In the genomic region with DNA sequence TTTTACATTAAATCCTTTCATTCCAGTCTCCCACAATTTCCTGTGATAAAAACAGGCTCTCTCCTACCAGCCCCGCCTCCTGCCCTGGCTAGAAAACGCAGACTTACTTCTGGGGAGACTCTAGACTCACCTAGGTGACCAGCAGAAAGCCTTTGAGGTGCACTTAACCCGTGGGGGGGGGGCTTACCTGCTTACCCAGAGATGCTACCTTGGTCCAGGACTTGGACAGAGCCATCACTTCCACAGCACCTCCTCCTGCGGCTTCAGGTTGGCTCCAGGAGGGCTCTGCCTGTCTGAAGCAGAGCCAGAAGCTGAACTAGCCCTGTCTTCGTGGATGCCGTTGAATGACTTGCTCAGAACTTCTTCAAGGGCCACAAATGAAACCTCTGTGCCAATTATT, we compare ENCODE assay signal across 20 mouse cellular contexts. TPM values are rescaled to one million over a fixed set of nuclear protein-coding genes. Genes with fewer than 3 reads are reported as not detected.
DNase-seq lines count a peak whose midpoint lies in the region; ATAC-seq lines count a peak whose summit lies in the region.
"Had no signal": no experiment of that assay in that cellular context is flagged by ENCODE, and none has a peak within 500 bp of the region (broad histone marks: within the 10 kb centered on the region; RNA-seq: fewer than 3 reads in every experiment).

No protein-coding gene starts in this region.

- H3K27me3 ChIP-seq in hindbrain, embryonic 11.5 days (ENCODE audit: control insufficient read depth, insufficient read depth, low read length): peaks cover 9% of the 10 kb centered on the region
- H3K27me3 ChIP-seq in hindbrain, embryonic 10.5 days (ENCODE audit: insufficient read depth, poor library complexity, severe bottlenecking): peaks cover 22% of the 10 kb centered on the region
- peaks cover 28% of the 10 kb centered on the region for H3K27me3 ChIP-seq in hindbrain, embryonic 13.5 days
- H3K27me3 ChIP-seq in neural tube, embryonic 13.5 days: peaks cover 43% of the 10 kb centered on the region

- H3K36me3 ChIP-seq in hindbrain, embryonic 11.5 days (ENCODE audit: control insufficient read depth, insufficient read depth, low read length): no peaks in the 10 kb centered on the region
- H3K36me3 ChIP-seq in hindbrain, embryonic 10.5 days: no peaks in the 10 kb centered on the region
- H3K36me3 ChIP-seq in hindbrain, embryonic 13.5 days: no peaks in the 10 kb centered on the region
- H3K36me3 ChIP-seq in neural tube, embryonic 13.5 days: no peaks in the 10 kb centered on the region
- H3K36me3 ChIP-seq: embryonic facial prominence, embryonic 13.5 days; intestine, embryonic 15.5 days; liver, embryonic 12.5 days had no signal

- no peak overlapping the region for H3K4me3 ChIP-seq in hindbrain, embryonic 11.5 days (ENCODE audit: low read depth, low read length)
- no peak overlapping the region for H3K4me3 ChIP-seq in hindbrain, embryonic 10.5 days
- H3K4me3 ChIP-seq in hindbrain, embryonic 13.5 days: peak overlapping the region; percentile 16
- H3K4me3 ChIP-seq in neural tube, embryonic 13.5 days: peak overlapping the region; percentile 5; the same call in 1 of the 2 replicates
- H3K4me3 ChIP-seq: embryonic facial prominence, embryonic 13.5 days; intestine, embryonic 15.5 days; liver, embryonic 12.5 days had no signal

- peak; percentile 3 for DNase-seq in hindbrain, embryonic 11.5 days (ENCODE audit: low spot score)
- DNase-seq in hindbrain, embryonic 10.5 days (ENCODE audit: low spot score): no peak
- DNase-seq in R1 (ENCODE audit: low read depth, low spot score): peak; percentile 5
- no peak for DNase-seq in thymus, adult 18-20 months
- DNase-seq in layer of hippocampus, postnatal 10 days (ENCODE audit: low spot score in 2 of 2): no peak
- no peak for DNase-seq in lung, postnatal 4 days

- 11% methylated on average over 6 of the region's 6 CpGs for WGBS in hindbrain, embryonic 11.5 days
- WGBS in hindbrain, embryonic 10.5 days: 12% methylated on average over 6 of the region's 6 CpGs
- WGBS in hindbrain, embryonic 13.5 days: 7% methylated on average over 6 of the region's 6 CpGs
- 10% methylated on average over 6 of the region's 6 CpGs for WGBS in neural tube, embryonic 13.5 days

- H3K4me1 ChIP-seq in hindbrain, embryonic 11.5 days (replicated peaks; ENCODE audit: control insufficient read depth, insufficient read depth, low read length): no peaks in the 10 kb centered on the region; the same call in 1 of the 2 replicates
- peaks cover 11% of the 10 kb centered on the region for H3K4me1 ChIP-seq in hindbrain, embryonic 10.5 days (replicated peaks)
- peaks cover 15% of the 10 kb centered on the region for H3K4me1 ChIP-seq in hindbrain, embryonic 13.5 days (replicated peaks)
- H3K4me1 ChIP-seq in neural tube, embryonic 13.5 days (replicated peaks): peaks cover 6% of the 10 kb centered on the region; the same call in 1 of the 2 replicates
- H3K4me1 ChIP-seq: embryonic facial prominence, embryonic 13.5 days; intestine, embryonic 15.5 days; liver, embryonic 12.5 days had no signal

- H3K27ac ChIP-seq in hindbrain, embryonic 11.5 days (ENCODE audit: low read depth, low read length): no peak overlapping the region
- H3K27ac ChIP-seq in hindbrain, embryonic 10.5 days: no peak overlapping the region
- no peak overlapping the region for H3K27ac ChIP-seq in hindbrain, embryonic 13.5 days
- H3K27ac ChIP-seq in neural tube, embryonic 13.5 days (replicated peaks): no peak overlapping the region
- H3K27ac ChIP-seq: embryonic facial prominence, embryonic 13.5 days; intestine, embryonic 15.5 days; kidney, postnatal 0 days; liver, embryonic 12.5 days had no signal

- H3K9ac ChIP-seq in hindbrain, embryonic 11.5 days (ENCODE audit: low read depth, low read length): no peak overlapping the region
- no peak overlapping the region for H3K9ac ChIP-seq in hindbrain, embryonic 13.5 days
- no peak overlapping the region for H3K9ac ChIP-seq in neural tube, embryonic 13.5 days
- H3K9ac ChIP-seq: embryonic facial prominence, embryonic 13.5 days; intestine, embryonic 15.5 days; liver, embryonic 12.5 days had no signal

- H3K4me2 ChIP-seq in hindbrain, embryonic 11.5 days (replicated peaks; ENCODE audit: low read depth, low read length): no peak overlapping the region
- H3K4me2 ChIP-seq in hindbrain, embryonic 13.5 days: peak overlapping the region; percentile 47
- H3K4me2 ChIP-seq in neural tube, embryonic 13.5 days: peak overlapping the region; percentile 41
- H3K4me2 ChIP-seq: intestine, embryonic 15.5 days; liver, embryonic 12.5 days had no signal

- ATAC-seq in hindbrain, embryonic 11.5 days (ENCODE audit: low FRiP score): peak; percentile 47; the same call in 1 of the 2 replicates
- ATAC-seq in hindbrain, embryonic 13.5 days (ENCODE audit: low FRiP score): no peak
- no peak; the same call in 1 of the 2 replicates for ATAC-seq in neural tube, embryonic 13.5 days (ENCODE audit: low read depth)

- H3K9me3 ChIP-seq in hindbrain, embryonic 11.5 days (ENCODE audit: control insufficient read depth, low read length): no peaks in the 10 kb centered on the region
- H3K9me3 ChIP-seq in hindbrain, embryonic 10.5 days: no peaks in the 10 kb centered on the region
- H3K9me3 ChIP-seq in hindbrain, embryonic 13.5 days: no peaks in the 10 kb centered on the region
- no peaks in the 10 kb centered on the region for H3K9me3 ChIP-seq in neural tube, embryonic 13.5 days
- H3K9me3 ChIP-seq: embryonic facial prominence, embryonic 13.5 days; intestine, embryonic 15.5 days; liver, embryonic 12.5 days had no signal

RNA-seq across cellular contexts. Expression of gene Ankrd34c, which starts 0.4 kb away (rescaled TPM):
- not detected in 2 replicates for polyA plus RNA-seq in hindbrain, embryonic 11.5 days (2014; fragmentation: Nextera tagmentation; extraction: Ambion mirVana)
- not detected in 2 replicates for polyA plus RNA-seq in hindbrain, embryonic 10.5 days (2016; fragmentation: Nextera tagmentation; extraction: Ambion mirVana)
- polyA plus RNA-seq in hindbrain, embryonic 13.5 days (2015; fragmentation: Nextera tagmentation; extraction: Ambion mirVana): 0.12 and 0.14 TPM in 2 replicates
- polyA plus RNA-seq in neural tube, embryonic 13.5 days (2015; fragmentation: Nextera tagmentation; extraction: Ambion mirVana): 0.06 and 0.08 TPM in 2 replicates
- 1 to 10 TPM in 1 of 2 experiments, under 1 TPM in 1; 0.82 to 1.4 TPM for total RNA-seq in layer of hippocampus, postnatal 10 days (2021)
- total RNA-seq: adrenal gland, adult 2 months; ES-E14; gastrocnemius, postnatal 14 days; heart, adult 8-10 months; heart, postnatal 14 days; megakaryocyte-erythroid progenitor cell, adult 5-6 weeks had no signal
- polyA plus RNA-seq: adrenal gland, adult 2 months; embryonic facial prominence, embryonic 13.5 days; intestine, embryonic 15.5 days; kidney, postnatal 0 days; liver, embryonic 12.5 days; lung, embryonic 16.5 days; neural tube, embryonic 11.5 days had no signal

RNA-seq across cellular contexts. Expression of gene Tmed3, which starts 33.0 kb away (rescaled TPM):
- 43.9 and 46.2 TPM in 2 replicates for polyA plus RNA-seq in hindbrain, embryonic 11.5 days (2014; fragmentation: Nextera tagmentation; extraction: Ambion mirVana)
- 47.6 and 51.9 TPM in 2 replicates for polyA plus RNA-seq in hindbrain, embryonic 10.5 days (2016; fragmentation: Nextera tagmentation; extraction: Ambion mirVana)
- 43.8 and 46.7 TPM in 2 replicates for polyA plus RNA-seq in hindbrain, embryonic 13.5 days (2015; fragmentation: Nextera tagmentation; extraction: Ambion mirVana)
- polyA plus RNA-seq in neural tube, embryonic 13.5 days (2015; fragmentation: Nextera tagmentation; extraction: Ambion mirVana): 48.1 and 51.7 TPM in 2 replicates
- total RNA-seq in layer of hippocampus, postnatal 10 days (2021): 10 to 100 TPM; 27.1 to 27.2 TPM

Comparison
In these comparisons a context has a peak if more than half of its experiments do, and no peak if none do; other contexts are left out.
1. DNase-seq: peak in hindbrain, embryonic 11.5 days (single experiment) and R1 (single experiment); none in hindbrain, embryonic 10.5 days (single experiment), thymus, adult 18-20 months (0 of 2), layer of hippocampus, postnatal 10 days (0 of 2) and lung, postnatal 4 days (0 of 2).
2. H3K4me3 ChIP-seq: peak in hindbrain, embryonic 13.5 days (single experiment) and neural tube, embryonic 13.5 days (single experiment); none in hindbrain, embryonic 11.5 days (single experiment) and hindbrain, embryonic 10.5 days (single experiment).